Mouse (Mus musculus) gastrocnemius, postnatal 36 days (tissue): ENCODE data around the gene Gabrr2. TPM values are rescaled to one million over a fixed set of nuclear protein-coding genes. Genes with fewer than 3 reads are reported as not detected.
A peak's percentile ranks its signal among the peaks of the same experiment; 100 is the strongest.
"Not testable (repeated sequence)": the region's sequence is repeated elsewhere in the genome, so short reads cannot be mapped to it uniquely, and the experiment has no call there.

Experiments used
- DNase-seq, 2 experiments: peaks; one replicate each; pipeline ENCODE4 v3.0.0; 2022
- intact Hi-C: fragments of 180-260 bp; cut with DNase I; formaldehyde crosslinking; loops from one replicate; pipeline ENCODE4 v1.15.1; 2025
- total RNA-seq, 2 experiments: library from RNA; stranded (reverse); gene quantifications; 2 replicates each; pipeline ENCODE4 v1.2.3; 2021

Gene Gabrr2
- total RNA-seq, 2 experiments from 2014 or later = 6.7 to 6.9 TPM

GRCm38 (mm10) chr4:33067826-33068225, 5.0 kb downstream of the Gabrr2 start:
- intact Hi-C loops = no loop called here
- no peak for DNase-seq

- intact Hi-C loops = no loop called here
These were observed 6.1 kb downstream of the Gabrr2 start for GRCm38 (mm10) chr4:33068894-33069293.

GRCm38 (mm10) chr4:33070326-33070725, 7.5 kb downstream of the Gabrr2 start:
- intact Hi-C loops = no loop called here
- DNase-seq = no peak

More at GRCm38 (mm10) chr4:33068894-33069293, 6.1 kb downstream of the Gabrr2 start:
- no peak for DNase-seq

- DNase-seq = no peak
- intact Hi-C loops = no loop called here
These were observed 8.5 kb downstream of the Gabrr2 start for GRCm38 (mm10) chr4:33071337-33071736.

GRCm38 (mm10) chr4:33072526-33073161, 9.8 kb downstream of the Gabrr2 start:
- DNase-seq = no peak
- intact Hi-C loops = no loop called here

- DNase-seq = no peak
- intact Hi-C loops = no loop called here
These were observed 11.6 kb downstream of the Gabrr2 start for GRCm38 (mm10) chr4:33074406-33074805.

- DNase-seq = no peak
- intact Hi-C loops = no loop called here
These were observed 12.1 kb downstream of the Gabrr2 start for GRCm38 (mm10) chr4:33074851-33075250.

GRCm38 (mm10) chr4:33075776-33076524, 13.2 kb downstream of the Gabrr2 start:
- no peak for DNase-seq

GRCm38 (mm10) chr4:33077161-33077560, 14.4 kb downstream of the Gabrr2 start:
- intact Hi-C loops = no loop called here

More at GRCm38 (mm10) chr4:33075776-33076524, 13.2 kb downstream of the Gabrr2 start:
- intact Hi-C loops = no loop called here

GRCm38 (mm10) chr4:33077724-33078123, 14.9 kb downstream of the Gabrr2 start:
- intact Hi-C loops = no loop called here

More at GRCm38 (mm10) chr4:33077161-33077560, 14.4 kb downstream of the Gabrr2 start:
- DNase-seq = no peak

GRCm38 (mm10) chr4:33078492-33078891, 15.7 kb downstream of the Gabrr2 start:
- intact Hi-C loops = no loop called here
- DNase-seq = no peak

More at GRCm38 (mm10) chr4:33077724-33078123, 14.9 kb downstream of the Gabrr2 start:
- DNase-seq = no peak

GRCm38 (mm10) chr4:33099118-33099694, 36.4 kb downstream of the Gabrr2 start:
- intact Hi-C loops = no loop called here
- DNase-seq = no peak

GRCm38 (mm10) chr4:33109720-33110458, 47.1 kb downstream of the Gabrr2 start:
- no peak for DNase-seq
- intact Hi-C loops = no loop called here

GRCm38 (mm10) chr4:33110845-33111244, 48.0 kb downstream of the Gabrr2 start:
- intact Hi-C loops = no loop called here
- DNase-seq = no peak

- intact Hi-C loops = no loop called here
- no peak for DNase-seq
These were observed 48.6 kb downstream of the Gabrr2 start for GRCm38 (mm10) chr4:33111358-33111757.

GRCm38 (mm10) chr4:33112866-33113265, 50.1 kb downstream of the Gabrr2 start:
- DNase-seq, intact Hi-C loops: not testable (repeated sequence)

- peak; percentile 26 to 70 for DNase-seq
- intact Hi-C loops = loop anchor here (5.0 kb wide), 3 partner anchors 102 to 367 kb away; partner anchors contain the start of gene Ankrd6
These were observed 56.3 kb downstream of the Gabrr2 start for GRCm38 (mm10) chr4:33119118-33119517.

- intact Hi-C loops = loop anchor here (5.0 kb wide), 1 partner anchor 168 kb away; the partner anchor contains the start of gene Pnrc1
- DNase-seq = no peak
These were observed 61.7 kb downstream of the Gabrr2 start for GRCm38 (mm10) chr4:33124493-33124892.

- intact Hi-C loops = no loop called here
- DNase-seq = peak in 1 of 2 experiments; percentile 37
These were observed 62.7 kb downstream of the Gabrr2 start for GRCm38 (mm10) chr4:33125409-33126084.

GRCm38 (mm10) chr4:33132221-33132620, 69.4 kb downstream of the Gabrr2 start, which contains the start of gene Gabrr1:
TSS of gene Gabrr1 (plus strand) at chr4:33132521.
- no peak for DNase-seq
- intact Hi-C loops = no loop called here
